Mouse (Mus musculus) T-helper 17 cell (primary cell): ENCODE data around the gene Lin54.

ENCODE experiments used
- in situ Hi-C, 2 experiments: fragments of 300-600 bp; cut with MboI, MseI; formaldehyde crosslinking; loops; 1 replicate in 1 of 2; 2 replicates in 1 of 2; pipeline ENCODE4 v1.15.1; 2025; ENCODE audit warnings: high pct_unique_total_duplicates in 2 of 2

The Lin54 gene

DNA sequence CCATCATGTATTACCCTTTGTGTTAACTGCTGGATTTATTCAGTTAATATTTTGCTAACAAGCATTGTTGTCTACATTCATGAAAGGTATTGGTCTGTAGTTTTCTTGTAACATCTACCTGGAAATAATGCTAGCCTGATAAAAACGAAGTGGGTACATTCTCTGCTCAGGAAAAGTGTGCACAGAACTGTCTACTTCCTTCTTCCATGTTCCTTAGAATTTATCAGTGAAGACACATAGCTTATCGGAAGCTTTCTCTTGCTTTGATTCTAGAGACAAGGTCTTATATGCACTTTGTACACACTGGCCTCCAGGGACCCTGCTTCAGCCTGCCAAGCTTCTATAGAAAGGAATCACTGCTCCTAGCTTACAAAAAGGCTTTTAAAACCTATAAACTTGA lies 11.1 kb downstream of the Lin54 start:
- in situ Hi-C loops = loop anchor here in 1 of 2 experiments (5.0 kb wide), 1 partner anchor 42 kb away; no protein-coding TSS in a partner anchor

DNA sequence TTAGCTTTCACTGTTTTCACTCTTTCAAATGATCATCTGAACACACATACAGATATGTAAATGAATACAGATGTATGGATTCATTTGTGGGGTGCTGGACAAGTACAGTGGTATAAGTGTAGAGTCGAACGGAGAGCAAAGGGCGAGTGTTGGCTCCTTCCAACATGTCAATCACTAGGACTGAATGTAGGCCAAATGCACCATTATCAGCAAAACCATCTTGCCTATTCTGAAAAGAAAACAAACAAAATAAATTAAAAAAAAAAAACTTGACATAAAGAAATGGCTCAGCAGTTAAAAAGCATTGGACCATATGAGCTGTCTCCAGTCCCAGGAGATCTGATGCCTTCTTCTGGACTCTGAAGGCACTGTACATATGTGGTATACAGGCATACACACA lies 12.2 kb downstream of the Lin54 start:
- in situ Hi-C loops = loop anchor here in 1 of 2 experiments (5.0 kb wide), 1 partner anchor 41 kb away; no protein-coding TSS in a partner anchor

DNA sequence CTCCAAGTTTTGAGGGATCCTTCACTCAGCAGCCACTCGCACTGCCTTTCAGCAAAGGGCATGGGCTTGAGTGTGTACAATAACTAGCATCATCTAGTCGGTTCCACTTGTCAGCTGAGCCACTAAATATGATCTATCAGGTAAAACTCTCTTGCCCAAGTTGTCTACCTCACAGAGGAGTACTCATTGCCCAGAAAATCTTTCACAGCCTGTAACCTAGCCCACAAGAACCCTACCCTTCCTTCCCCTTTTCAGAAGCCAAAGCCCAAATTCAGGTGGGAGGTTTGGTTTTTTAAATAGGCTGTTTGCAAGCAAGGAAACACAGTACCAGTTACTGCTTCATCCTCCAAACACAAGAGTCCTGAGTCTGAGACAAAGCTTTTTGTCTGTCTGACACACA lies 13.3 kb downstream of the Lin54 start:
- in situ Hi-C loops = loop anchor here in 1 of 2 experiments (5.0 kb wide), 1 partner anchor 40 kb away; no protein-coding TSS in a partner anchor

DNA sequence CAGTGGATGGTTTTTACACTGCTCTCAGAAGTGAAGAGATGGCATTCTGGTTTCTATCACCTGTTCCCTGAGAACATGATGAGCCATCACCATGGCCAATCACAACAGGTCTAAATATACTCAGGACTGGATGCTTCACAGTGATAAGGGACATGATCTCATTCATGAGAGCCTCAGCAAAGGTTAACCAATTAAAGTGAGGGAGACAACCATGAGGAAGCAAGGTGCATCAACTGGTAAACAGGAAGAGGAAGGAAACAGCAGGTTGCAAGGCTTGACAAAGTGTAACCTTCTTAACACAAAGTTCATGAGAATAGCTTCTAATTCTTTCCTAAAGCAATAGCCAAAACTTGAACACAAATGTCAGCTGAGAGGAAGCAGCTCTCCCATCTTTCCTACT lies 16.9 kb downstream of the Lin54 start:
- in situ Hi-C loops = no loop called here

DNA sequence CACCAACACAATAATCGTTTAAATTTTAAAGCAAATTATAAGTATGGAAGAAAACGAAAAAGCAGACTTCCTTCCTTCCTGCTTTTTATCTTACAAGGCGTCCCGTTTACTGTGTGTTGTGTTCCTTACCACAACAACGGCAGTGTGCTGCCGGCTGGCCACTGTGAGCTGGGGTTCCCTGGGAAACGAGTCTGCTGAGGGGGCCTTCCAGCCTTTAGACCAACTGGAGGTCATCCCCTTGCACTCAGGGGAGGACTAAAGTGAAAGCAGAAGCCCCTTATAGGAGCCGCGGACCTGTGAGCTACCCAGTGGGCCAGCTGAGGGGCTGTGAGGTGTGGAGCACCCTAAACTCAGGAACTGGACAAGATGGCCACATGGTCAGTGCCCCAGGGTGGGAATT lies 22.8 kb downstream of the Lin54 start:
- in situ Hi-C loops = no loop called here

DNA sequence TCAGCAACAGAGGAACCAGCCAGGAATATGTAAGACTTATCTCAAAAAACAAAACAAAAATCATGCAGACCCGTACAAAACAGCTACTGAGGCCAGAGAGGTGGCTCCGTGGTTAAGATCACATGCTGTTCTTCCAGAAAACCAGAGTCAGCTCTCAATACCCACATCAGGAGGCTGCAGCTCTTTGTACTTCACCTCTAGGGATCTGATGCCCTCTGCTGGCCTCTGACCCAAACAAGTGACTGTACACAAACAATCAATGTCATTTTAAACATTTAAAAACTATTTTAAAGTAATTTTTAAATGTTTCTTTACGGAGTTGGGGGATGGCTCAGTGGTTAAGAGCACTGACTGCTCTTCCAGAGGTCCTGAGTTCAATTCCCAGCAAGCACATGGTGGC lies 24.1 kb downstream of the Lin54 start:
- in situ Hi-C loops = no loop called here

DNA sequence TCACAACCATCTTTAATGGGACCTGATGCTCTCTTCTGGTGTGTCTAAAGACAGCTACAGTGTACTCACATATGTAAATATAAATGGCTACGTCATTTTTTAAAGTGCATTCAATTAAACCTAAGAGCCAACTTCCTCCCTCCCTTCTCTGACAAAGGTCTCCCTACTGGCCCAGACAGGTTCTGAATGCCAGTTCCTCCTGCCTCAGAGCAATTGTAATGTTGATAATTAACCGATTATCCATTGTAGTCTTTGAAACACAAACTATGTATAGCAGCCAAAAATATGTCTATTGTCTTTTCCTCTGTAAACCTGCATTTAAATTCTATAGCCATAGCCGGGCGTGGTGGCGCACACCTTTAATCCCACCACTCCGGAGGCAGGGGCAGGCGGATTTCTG lies 33.1 kb downstream of the Lin54 start:
- in situ Hi-C loops = no loop called here

DNA sequence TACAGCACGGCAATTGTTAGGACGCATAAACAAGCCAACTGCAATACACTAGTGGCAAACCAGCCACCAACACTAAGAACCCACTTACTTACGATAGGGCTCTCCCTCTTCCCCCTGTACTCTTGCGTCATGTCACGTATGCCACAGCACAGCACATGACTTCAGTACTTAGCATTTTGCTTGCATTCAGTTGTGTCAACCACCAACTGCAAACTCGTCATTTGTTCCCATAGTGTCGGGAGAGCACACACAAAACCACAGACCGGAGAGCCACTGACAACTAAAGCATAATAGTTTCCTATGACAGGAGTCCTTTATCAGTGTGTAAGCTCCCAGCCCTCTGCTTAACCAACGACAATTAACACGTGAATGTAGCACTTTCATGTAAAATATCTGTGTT lies 33.8 kb downstream of the Lin54 start:
- in situ Hi-C loops = no loop called here

DNA sequence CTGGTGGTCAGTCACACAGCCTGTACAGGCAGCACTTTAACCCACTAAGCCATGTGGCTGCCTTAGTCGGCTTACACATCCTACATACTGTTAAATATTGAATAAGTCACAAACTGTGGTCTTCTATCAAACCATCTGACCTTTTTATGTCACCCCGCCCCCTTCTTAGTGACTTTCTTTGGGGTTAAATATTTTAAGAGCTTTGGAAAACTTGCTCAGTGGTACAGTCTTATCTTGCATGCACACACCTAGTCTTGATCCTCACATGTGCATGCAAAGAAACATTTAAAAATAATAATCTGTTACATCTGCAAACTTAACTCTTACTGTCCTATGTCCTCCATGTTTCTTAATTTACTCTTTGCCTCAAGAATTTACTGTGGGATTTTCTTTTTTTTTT lies 38.1 kb downstream of the Lin54 start:
- in situ Hi-C loops = no loop called here

DNA sequence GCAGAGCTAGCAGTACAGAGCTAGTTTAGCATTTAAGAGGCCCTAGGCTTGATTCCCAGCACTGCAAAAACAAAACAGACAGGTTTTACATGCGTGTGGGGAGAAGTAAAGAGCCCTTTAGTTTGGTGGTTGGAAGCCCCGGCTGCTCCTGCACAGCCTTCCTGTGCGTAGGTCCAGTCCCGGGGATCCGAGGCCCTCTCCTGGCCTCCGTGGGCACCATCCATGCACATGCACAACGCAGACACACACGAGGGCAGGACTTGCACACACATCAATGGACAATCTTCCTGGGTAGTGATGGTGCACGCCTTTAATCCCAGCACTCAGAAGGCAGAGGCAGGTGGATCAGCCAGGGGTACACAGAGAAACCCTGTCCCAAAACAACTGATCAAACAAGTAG lies 38.9 kb downstream of the Lin54 start:
- in situ Hi-C loops = no loop called here

DNA sequence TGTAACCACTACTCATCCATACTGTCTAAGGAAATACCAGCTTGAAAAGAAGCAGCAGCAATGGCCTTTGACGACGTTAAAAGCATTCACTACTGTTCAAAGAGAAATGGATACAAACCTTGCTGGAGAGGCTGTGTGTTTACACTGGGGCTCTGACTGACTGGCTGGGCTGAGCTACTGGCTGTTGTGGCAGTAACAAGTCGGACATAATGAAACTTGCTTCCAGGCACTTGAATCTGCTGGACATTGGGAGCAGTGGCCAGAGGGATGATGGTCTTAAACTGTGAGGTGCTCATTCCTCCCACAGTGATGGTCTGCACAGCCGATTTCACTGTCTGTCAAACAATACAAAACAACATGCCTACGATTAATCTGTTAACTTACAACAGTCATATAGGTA lies 41.0 kb downstream of the Lin54 start:
- in situ Hi-C loops = no loop called here

DNA sequence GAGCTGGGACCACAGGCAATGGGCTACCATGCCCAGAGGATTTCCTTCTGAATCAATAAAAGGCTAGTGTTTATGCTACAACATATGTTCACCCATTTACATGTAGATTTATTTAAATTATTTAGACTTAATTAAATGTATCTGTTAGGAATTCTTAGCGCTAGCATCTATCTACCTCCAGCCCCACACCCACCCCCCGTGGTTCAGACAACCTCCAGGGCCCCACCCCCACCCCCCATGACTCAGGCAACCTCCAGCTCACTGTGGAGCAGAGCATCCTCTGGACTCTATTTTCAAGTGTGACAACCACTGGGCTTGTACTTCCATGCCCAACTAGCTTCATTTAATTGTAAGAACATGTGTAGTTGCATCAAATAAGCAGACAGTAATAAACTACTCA lies 48.6 kb downstream of the Lin54 start:
- in situ Hi-C loops = no loop called here

DNA sequence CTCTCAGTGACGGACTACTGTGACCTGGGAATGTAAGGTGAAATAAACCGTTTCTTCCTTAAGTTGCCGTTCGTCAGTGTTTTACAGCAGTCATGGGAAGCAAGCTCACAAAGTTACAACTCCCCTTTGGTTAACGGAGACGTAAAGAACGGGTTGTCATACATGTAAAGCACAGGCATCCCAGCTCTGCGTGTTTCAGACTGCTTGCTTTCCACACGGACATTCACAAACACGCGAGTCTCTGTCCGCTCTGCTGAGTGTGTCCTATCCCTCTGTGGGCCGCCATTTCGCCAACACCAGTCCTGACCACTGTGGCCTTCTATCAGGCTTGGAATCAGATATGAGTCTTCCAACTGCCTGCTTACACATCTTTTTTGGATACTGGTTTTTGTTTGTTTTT lies 61.6 kb downstream of the Lin54 start:
- in situ Hi-C loops = loop anchor here in 1 of 2 experiments (5.0 kb wide), 1 partner anchor 79 kb away; the partner anchor contains the start of gene Cops4

DNA sequence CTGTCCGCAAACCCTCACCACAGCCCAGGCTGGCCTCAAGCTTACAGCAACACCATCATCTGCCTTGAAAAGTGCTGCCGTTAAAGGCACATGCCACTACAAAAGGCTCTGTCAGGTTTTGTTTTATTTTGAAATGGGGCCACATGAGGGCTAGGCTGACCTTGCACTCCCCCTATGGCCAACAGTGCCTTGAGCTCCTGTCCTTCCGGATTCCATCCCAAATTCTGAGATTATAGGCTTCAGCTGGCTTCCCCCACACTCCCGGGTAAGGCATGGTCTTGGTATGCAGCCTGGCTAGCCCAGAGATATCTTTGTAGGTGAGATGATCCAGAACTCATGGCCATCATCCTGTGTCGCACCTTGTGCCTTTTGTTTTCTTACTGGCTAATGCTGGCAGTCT lies 62.5 kb downstream of the Lin54 start:
- in situ Hi-C loops = loop anchor here in 1 of 2 experiments (5.0 kb wide), 1 partner anchor 79 kb away; the partner anchor contains the start of gene Cops4

DNA sequence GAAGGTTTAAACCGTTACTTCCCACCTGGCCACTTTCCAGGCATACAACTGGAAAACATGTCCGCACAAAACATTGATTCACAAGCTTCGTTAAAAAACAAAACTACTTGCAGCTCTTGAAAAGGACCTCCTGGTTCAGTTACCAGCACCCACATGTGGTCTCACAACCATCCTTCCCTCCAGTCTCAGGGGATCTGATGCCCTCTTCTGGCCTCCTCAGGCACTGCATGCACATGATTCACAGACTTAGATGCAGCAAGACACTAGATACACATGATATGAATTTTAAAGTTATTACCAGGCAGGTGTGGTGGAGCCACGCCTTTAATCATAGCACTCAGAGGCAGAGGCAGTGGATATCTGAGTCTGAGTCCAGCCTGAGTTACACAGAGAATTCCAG lies 63.4 kb downstream of the Lin54 start:
- in situ Hi-C loops = loop anchor here in 1 of 2 experiments (5.0 kb wide), 1 partner anchor 80 kb away; the partner anchor contains the start of gene Cops4

DNA sequence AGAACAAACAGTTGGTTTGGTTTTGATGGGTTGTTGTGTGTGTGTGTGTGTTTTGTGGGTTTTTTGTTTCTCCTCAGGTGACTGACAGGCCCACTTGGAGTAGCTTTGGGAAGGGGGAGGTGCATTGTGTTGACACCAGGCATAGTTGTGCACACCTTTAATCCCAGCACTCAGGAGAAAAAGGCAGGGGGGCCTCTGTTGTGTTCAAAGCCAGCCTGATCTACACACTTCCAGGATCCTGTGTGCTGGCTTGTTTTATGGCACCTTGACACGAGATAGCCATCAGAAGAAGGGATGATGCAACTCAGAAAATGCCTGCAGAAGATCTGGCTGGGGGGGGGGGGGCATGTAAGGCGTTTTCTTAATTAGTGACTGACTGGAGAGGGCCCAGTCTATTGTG lies 69.5 kb downstream of the Lin54 start:
- in situ Hi-C loops = no loop called here

DNA sequence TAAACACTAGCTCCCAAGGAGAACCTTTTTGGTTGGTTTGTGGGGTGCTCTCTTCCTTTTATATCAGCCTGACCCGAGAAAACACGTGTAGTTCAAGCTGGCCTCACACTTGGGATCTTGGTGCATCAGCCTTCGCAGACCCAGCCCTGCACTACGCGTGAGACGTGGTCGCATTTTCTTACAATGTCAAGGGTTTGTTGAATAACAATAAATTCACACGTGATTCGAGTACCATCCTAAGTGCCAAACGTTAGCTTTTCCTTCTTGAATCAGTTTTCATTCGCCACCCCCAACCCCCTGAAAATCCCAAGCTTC lies 70.4 kb downstream of the Lin54 start:
- in situ Hi-C loops = no loop called here

DNA sequence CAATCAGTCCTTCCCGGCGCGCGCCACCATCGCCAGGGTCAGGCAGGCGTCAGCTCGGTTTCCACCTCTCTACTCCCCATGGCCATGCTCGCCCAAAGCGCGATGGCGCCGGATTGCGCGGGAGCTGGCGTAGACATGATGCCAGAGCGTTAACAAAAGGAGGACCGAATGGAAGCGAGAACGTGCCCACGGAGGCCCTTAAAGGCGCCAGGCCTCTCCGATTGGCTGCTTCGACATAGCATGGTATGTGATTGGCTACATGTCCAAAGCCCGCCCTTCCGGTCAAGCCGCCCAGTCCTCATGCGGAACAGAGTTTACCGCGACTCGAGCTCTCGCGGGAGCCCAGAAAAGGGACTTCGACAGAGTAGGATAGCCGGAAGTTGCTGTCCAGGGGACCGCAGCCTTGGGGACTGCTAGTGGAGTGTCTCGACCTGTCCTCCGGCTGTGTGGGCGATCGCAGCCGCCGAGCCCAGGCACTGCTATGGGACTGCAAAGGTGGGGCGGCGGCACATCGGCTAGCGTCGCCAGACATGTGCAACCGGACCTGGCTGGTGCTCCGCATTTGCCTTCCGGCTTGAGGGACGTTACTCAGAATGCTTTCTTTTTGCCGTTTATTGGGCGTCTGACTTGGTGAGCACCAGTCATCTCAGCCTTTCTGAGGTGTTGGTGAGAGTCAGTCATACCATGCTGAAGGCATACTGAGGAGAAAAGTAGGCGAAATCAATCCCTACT lies 70.9 kb downstream of the Lin54 start:
- in situ Hi-C loops = loop anchor here in 1 of 2 experiments (5.0 to 10.0 kb wide), 2 partner anchors 88 to 455 kb away; partner anchors contain the start of genes 4930524J08Rik, Cops4 and Hnrnpd

DNA sequence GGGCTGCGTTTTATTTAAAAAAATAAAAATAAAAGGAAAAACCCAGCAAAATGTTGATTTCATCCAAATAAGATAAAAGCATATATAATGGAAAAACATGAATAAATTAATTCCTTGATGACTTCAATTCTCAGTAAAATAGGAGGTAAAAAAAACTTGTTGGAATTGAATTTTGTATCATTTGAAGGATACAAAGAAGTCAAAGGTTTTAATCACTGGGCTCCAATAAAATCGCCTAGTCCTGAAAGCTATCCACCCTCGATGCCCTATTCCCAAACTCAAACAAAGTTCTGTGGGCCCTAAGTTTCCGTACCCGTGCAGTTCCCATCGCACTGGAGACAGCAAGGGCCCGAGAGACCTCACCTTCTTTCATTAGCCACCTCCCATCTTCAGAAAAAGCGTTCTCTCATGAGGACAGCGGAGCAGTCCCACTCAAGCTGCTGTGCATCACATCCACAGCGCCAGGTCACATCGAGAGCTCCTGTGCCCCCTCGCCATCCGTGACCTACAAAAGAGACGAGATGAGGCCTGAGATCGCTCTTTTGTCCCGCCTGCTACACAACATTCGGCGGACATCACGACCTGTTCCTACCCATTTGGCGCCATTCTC lies 71.6 kb downstream of the Lin54 start:
- in situ Hi-C loops = loop anchor here in 1 of 2 experiments (5.0 to 10.0 kb wide), 2 partner anchors 88 to 454 kb away; partner anchors contain the start of genes 4930524J08Rik, Cops4 and Hnrnpd

DNA sequence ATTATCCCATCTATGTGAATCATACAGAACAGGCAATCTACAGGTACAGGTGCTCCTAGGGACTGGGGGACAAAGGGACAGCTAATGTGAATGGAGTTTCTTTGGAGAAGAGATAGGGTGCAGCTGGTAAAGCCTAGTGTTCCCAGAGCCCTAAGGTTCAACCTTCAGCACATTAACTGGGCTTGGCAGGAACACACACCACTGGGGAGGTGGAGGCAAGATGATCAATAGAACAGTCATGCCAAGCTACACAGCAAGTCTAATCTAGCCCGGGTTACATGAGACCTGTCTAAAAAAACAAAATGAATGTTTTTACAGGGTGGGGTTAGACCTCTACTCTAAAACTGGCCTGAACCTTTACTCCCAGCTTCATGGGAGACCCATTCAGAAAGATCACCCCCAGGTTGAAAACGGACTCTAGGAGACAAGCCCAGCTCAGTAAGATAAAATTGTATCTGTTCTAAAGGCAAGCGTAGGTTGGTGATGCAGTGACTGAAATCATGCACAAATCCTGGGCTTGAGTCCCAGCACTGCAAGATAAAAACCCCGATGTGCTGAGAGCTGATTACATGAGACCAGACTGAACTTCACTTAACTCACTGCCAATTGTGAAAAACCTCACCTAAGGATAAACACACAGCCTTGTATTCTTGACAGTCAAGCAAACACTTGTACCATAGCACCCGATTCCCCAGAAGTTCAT lies 72.3 kb downstream of the Lin54 start:
- in situ Hi-C loops = loop anchor here in 1 of 2 experiments (5.0 to 10.0 kb wide), 2 partner anchors 89 to 453 kb away; partner anchors contain the start of genes 4930524J08Rik, Cops4 and Hnrnpd

DNA sequence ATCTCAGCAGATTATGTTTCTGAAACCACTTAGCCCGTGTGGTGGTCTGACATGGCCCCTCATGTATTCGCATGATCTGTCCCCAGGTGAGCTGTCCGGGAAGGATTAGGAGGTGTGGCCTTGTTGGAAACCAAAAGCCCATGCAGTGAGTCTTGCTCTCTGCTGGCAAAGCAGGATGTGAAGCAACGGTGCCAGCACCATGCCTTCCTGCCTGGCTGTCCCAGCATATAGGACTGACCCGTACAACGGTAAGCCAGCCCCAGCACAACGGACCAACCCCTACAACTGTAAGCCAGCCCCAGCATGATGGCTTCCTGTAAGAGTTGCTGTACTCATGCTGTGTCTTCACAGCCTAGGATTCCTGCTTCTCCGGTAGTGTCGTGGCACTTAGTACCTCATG lies 73.2 kb downstream of the Lin54 start:
- in situ Hi-C loops = loop anchor here in 1 of 2 experiments (5.0 to 10.0 kb wide), 2 partner anchors 90 to 452 kb away; partner anchors contain the start of genes 4930524J08Rik, Cops4 and Hnrnpd

DNA sequence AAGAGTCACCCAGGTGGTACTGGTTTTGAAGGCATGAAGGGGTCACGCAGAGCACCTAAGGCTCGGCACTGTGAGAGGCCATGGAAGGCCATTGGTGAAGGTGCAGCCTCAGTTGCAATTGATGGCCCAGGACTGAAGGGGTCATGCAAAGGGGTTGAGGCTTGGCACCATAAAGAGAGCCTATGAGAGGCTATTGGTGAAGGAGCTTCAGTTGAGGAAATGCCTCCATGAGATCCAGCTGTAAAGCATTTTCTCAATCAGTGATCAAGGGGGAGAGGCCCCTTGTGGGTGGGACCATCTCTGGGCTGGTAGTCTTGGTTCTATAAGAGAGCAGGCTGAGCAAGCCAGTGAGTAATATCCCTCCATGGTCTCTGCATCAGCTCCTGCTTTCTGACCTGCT lies 74.6 kb downstream of the Lin54 start:
- in situ Hi-C loops = loop anchor here in 1 of 2 experiments (5.0 to 10.0 kb wide), 2 partner anchors 91 to 451 kb away; partner anchors contain the start of genes 4930524J08Rik, Cops4 and Hnrnpd
